Mouse (Mus musculus) heart, adult 8-10 months (tissue): Measurements from ENCODE around the gene Usp25. TPM values are rescaled to one million over a fixed set of nuclear protein-coding genes. Genes with fewer than 3 reads are reported as not detected.
A peak's percentile ranks its signal among the peaks of the same experiment; 100 is the strongest.

Experiments
- DNase-seq: peaks from one replicate; pipeline ENCODE4 v3.0.0; 2022; ENCODE audit warnings: low spot score
- total RNA-seq, 4 experiments: library from RNA; stranded (reverse); gene quantifications; 2 replicates each; pipeline ENCODE4 v1.2.4; 2022

The Usp25 gene
- total RNA-seq, 4 experiments from 2014 or later, result 63.7 to 71.6 (median 65.6) TPM

- DNase-seq, result no peak
Observed at GRCm38 (mm10) chr16:77034329-77034728, 20.8 kb downstream of the Usp25 start.

GRCm38 (mm10) chr16:77034751-77035150 is 21.2 kb downstream of the Usp25 start:
- DNase-seq, result no peak

GRCm38 (mm10) chr16:77041573-77041972 is 28.1 kb downstream of the Usp25 start:
- no peak for DNase-seq

- no peak for DNase-seq
Observed at GRCm38 (mm10) chr16:77043499-77043898, 30.0 kb downstream of the Usp25 start.

- DNase-seq, result no peak
Observed at GRCm38 (mm10) chr16:77054184-77054583, 40.7 kb downstream of the Usp25 start.

- no peak for DNase-seq
Observed at GRCm38 (mm10) chr16:77055519-77056159, 42.1 kb downstream of the Usp25 start.

- no peak for DNase-seq
Observed at GRCm38 (mm10) chr16:77056160-77056520, 42.6 kb downstream of the Usp25 start.

GRCm38 (mm10) chr16:77058567-77058966 is 45.1 kb downstream of the Usp25 start:
- DNase-seq, result no peak

GRCm38 (mm10) chr16:77060166-77060565 is 46.7 kb downstream of the Usp25 start:
- no peak for DNase-seq

- no peak for DNase-seq
Observed at GRCm38 (mm10) chr16:77063916-77064315, 50.4 kb downstream of the Usp25 start.

- no peak for DNase-seq
Observed at GRCm38 (mm10) chr16:77076954-77077735, 63.6 kb downstream of the Usp25 start.

GRCm38 (mm10) chr16:77077736-77078005 is 64.2 kb downstream of the Usp25 start:
- DNase-seq, result no peak

GRCm38 (mm10) chr16:77084071-77084470 is 70.6 kb downstream of the Usp25 start:
- no peak for DNase-seq

GRCm38 (mm10) chr16:77089806-77090205 is 76.3 kb downstream of the Usp25 start:
- DNase-seq, result no peak

- DNase-seq, result peak; percentile 10
Observed at GRCm38 (mm10) chr16:77093526-77093925, 80.0 kb downstream of the Usp25 start.

GRCm38 (mm10) chr16:77095017-77095551 is 81.6 kb downstream of the Usp25 start:
- DNase-seq, result no peak

- DNase-seq, result peak; percentile 51
Observed at GRCm38 (mm10) chr16:77099018-77099869, 85.7 kb downstream of the Usp25 start.

- DNase-seq, result no peak
Observed at GRCm38 (mm10) chr16:77103637-77104264, 90.2 kb downstream of the Usp25 start.

GRCm38 (mm10) chr16:77111268-77111667 is 97.8 kb downstream of the Usp25 start:
- no peak for DNase-seq

- no peak for DNase-seq
Observed at GRCm38 (mm10) chr16:77125908-77126307, 112.4 kb downstream of the Usp25 start.

GRCm38 (mm10) chr16:77128683-77129082 is 115.2 kb downstream of the Usp25 start:
- peak; percentile 13 for DNase-seq

GRCm38 (mm10) chr16:77133055-77133454 is 119.5 kb downstream of the Usp25 start:
- DNase-seq, result no peak
